Mouse (Mus musculus) liver, embryonic 15.5 days (tissue): ENCODE measurements at regions not wholly inside any gene's neighbourhood (a gene's known extent, or its start where the extent isn't known, plus 50 kb on each side); places are given as distances from the start of the nearest gene placed in this dataset.
A peak's percentile ranks its signal among the peaks of the same experiment; 100 is the strongest.
"Not testable (repeated sequence)": the region's sequence is repeated elsewhere in the genome, so short reads cannot be mapped to it uniquely, and the experiment has no call there.

ENCODE experiments used
- ATAC-seq: fragments of 200-750 bp; cut with Nextera tagmentation; 2 replicates; pipeline ENCODE4 v1.8.0; 2017; ENCODE audit warnings: moderate number of reproducible peaks, mild to moderate bottlenecking, moderate library complexity; ENCODE audit not compliant: insufficient read depth
- H3K27ac ChIP-seq: fragments of 300-500 bp; sonication (generic); replicated peaks from 2 replicates; pipeline ENCODE4 v1.5.1; 2015; ENCODE audit warnings: mild to moderate bottlenecking, inconsistent platforms
- H3K27me3 ChIP-seq: fragments of 300-500 bp; sonication (generic); 2 replicates; pipeline ENCODE4 v1.6.1; 2015; ENCODE audit warnings: mild to moderate bottlenecking, inconsistent platforms
- H3K36me3 ChIP-seq: fragments of 300-500 bp; sonication (generic); replicated peaks from 2 replicates; pipeline ENCODE4 v1.6.1; 2015; ENCODE audit warnings: moderate library complexity, mild to moderate bottlenecking, inconsistent platforms
- H3K4me1 ChIP-seq: fragments of 300-500 bp; sonication (generic); replicated peaks from 2 replicates; pipeline ENCODE4 v1.6.1; 2015; ENCODE audit warnings: inconsistent platforms
- H3K4me2 ChIP-seq: fragments of 300-500 bp; sonication (generic); 2 replicates; pipeline ENCODE4 v1.6.1; 2015; ENCODE audit warnings: moderate library complexity, mild to moderate bottlenecking, inconsistent platforms
- H3K4me3 ChIP-seq: fragments of 300-500 bp; sonication (generic); replicated peaks from 2 replicates; pipeline ENCODE4 v1.5.1; 2015; ENCODE audit warnings: mild to moderate bottlenecking, inconsistent platforms
- H3K9ac ChIP-seq: fragments of 300-500 bp; sonication (generic); 2 replicates; pipeline ENCODE4 v1.6.1; 2015; ENCODE audit warnings: moderate library complexity, mild to moderate bottlenecking, inconsistent platforms
- H3K9me3 ChIP-seq: fragments of 300-500 bp; sonication (generic); replicated peaks from 2 replicates; pipeline ENCODE4 v1.6.1; 2016; ENCODE audit warnings: inconsistent platforms
- WGBS: fragments of 180-500 bp; shearing (Covaris S2); methylation state at CpG from one replicate; pipeline ENCODE4 v1.1.7; 2015; ENCODE audit warnings: mixed read lengths; ENCODE audit not compliant: insufficient replicate concordance; 5-methylcytosine and 5-hydroxymethylcytosine counted together

DNA sequence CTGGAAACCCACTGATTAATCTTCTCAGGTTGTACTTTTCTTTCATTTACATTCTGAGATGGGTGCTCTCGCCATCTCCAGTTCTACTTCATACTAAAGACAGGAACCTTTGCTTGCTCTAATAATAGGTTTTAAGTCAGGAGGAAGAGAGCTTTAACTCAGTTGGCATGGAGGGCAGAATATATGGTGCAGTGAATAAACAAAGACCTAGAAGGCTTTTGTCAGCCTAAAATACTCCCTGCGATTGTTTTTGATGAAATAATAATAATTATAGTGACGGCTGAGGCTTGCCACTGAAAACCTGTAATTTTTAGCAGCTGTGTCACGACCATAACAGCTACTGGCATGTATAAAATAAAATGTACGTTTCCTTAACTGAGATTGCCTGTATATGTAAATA, 327.9 kb upstream of the Cwc22 start:
- H3K27me3 ChIP-seq, result no peaks in the 10 kb centered on the region
- H3K36me3 ChIP-seq, result no peaks in the 10 kb centered on the region
- no peak for ATAC-seq
- no peak overlapping the region for H3K9ac ChIP-seq
- no peaks in the 10 kb centered on the region for H3K9me3 ChIP-seq
- no peaks in the 10 kb centered on the region for H3K4me1 ChIP-seq
- H3K27ac ChIP-seq, result no peak overlapping the region
- WGBS, result 63% methylated on average over 5 of the region's 5 CpGs
- no peak overlapping the region for H3K4me2 ChIP-seq
- no peak overlapping the region for H3K4me3 ChIP-seq

DNA sequence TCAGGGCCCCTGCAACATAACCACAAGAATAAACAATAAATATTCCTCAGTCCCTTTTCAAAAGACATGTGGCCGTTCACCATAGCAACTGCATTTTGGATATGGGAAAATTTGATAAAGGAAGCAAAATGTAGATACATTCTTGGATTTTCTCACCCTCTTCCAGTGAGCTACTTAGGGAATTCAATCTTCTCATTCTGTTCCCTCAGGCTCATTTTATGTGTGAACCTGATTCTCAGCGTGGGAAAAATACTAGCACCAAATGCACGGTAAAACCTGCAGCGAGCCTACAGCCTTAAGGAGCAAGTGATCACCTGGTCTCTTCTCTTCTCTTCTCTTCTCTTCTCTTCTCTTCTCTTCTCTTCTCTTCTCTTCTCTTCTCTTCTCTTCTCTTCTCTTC, 322.5 kb upstream of the Cwc22 start:
- WGBS, result 66% methylated on average over 4 of the region's 4 CpGs
- no peak overlapping the region for H3K27ac ChIP-seq
- H3K4me2 ChIP-seq, result no peak overlapping the region
- no peaks in the 10 kb centered on the region for H3K27me3 ChIP-seq
- H3K4me1 ChIP-seq, result no peaks in the 10 kb centered on the region
- no peak for ATAC-seq
- H3K9ac ChIP-seq, result no peak overlapping the region
- no peak overlapping the region for H3K4me3 ChIP-seq
- no peaks in the 10 kb centered on the region for H3K9me3 ChIP-seq
- no peaks in the 10 kb centered on the region for H3K36me3 ChIP-seq

DNA sequence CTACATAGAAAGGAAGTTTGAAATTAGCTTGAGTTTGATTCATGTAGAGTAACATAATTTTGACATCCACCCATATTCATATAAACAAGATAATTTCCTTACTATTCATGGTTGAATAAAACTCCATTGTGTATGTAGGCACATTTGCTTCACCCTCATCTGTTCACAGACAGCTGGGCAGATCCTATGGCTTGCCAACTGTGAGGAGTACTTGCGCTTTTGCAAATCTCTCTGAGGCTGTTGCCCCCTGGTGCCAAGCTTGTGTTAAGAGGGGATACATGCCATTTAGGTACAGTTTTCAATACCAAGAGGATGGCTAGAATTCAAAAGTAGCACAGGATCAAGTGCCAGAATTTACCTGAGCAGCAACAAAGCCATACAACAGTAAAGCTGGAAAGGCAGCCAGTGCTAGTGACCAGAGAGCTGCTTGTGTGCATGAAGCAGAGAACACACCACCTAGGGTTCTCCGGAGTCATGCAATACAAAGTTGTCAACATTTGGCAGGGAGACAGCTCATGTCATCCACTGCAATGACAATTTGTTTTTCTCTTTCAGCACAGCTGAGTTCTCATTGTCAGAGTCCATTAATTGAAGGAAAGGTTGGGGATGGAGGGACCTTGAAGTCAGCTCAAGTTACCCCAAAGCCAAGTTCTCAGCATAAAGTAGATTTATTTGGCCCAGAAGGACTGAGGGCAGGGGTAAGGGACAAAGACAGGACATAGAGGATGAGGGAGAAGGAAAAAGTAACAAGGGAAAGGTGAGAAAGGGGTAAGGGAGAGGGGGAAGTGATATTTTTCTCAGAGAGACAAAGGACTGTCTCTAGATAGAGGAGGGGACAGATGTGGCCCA, 321.6 kb upstream of the Cwc22 start:
- 73% methylated on average over 2 of the region's 2 CpGs for WGBS
- H3K27me3 ChIP-seq, result no peaks in the 10 kb centered on the region

DNA sequence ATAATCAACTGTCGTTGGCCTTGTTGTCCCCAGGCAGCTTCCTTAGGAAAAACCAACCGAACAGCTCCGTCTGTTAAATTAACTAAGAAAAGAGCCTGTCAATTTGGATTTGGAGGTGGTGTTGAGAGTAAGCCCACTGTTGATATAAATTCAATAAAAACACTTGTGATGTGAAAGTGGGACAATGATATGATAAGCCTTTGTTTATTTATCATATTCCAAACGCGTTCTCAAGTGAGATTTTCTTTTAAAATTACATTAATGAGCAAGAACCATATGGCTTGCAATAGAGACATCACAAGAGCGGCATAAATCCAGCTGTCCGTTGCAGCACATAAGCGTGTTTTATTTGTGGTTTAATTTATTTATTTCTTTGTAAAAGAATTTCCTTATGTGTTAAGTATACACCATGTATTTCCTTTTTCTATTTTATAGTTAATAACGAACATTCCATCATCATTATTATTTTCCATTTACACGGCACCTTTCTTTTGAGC, 307.5 kb upstream of the Cwc22 start:
- H3K27ac ChIP-seq, result no peak overlapping the region
- no peaks in the 10 kb centered on the region for H3K27me3 ChIP-seq
- H3K9me3 ChIP-seq, result no peaks in the 10 kb centered on the region
- H3K4me1 ChIP-seq, result no peaks in the 10 kb centered on the region
- H3K4me2 ChIP-seq, result no peak overlapping the region
- WGBS, result 64% methylated on average over 10 of the region's 10 CpGs
- no peaks in the 10 kb centered on the region for H3K36me3 ChIP-seq
- no peak overlapping the region for H3K9ac ChIP-seq
- H3K4me3 ChIP-seq, result no peak overlapping the region
- ATAC-seq, result no peak

More for the DNA sequence above, 321.6 kb upstream of the Cwc22 start:
- Histone ChIP-seq H3K4me2 (no peak overlapping the region), H3K9ac (no peak overlapping the region), H3K9me3 (no peaks in the 10 kb centered on the region), H3K4me1 (no peaks in the 10 kb centered on the region), H3K27ac (no peak overlapping the region), H3K4me3 (no peak overlapping the region), H3K36me3 (no peaks in the 10 kb centered on the region)
- ATAC-seq, result no peak

DNA sequence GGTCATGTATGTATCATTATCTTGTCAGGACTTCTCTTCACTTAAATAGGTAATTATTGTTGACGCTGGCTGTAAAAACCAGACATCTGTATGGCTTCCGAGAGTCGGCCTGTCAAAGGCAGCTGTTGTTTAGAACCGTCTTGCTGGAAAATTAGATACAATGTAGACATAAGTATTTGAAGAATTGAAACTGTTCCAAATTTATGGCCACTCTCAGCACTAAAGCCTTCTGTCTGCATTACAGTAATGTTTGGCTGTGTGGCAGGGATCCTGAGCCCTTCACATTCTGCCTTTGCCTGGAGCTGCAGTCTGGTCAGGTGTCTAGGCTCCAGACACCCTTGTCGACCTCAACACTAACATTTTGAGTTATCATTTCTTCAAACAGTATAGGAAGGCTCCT, 300.2 kb upstream of the Cwc22 start:
- H3K4me3 ChIP-seq, result no peak overlapping the region
- no peak for ATAC-seq
- WGBS, result 66% methylated on average over 5 of the region's 5 CpGs

DNA sequence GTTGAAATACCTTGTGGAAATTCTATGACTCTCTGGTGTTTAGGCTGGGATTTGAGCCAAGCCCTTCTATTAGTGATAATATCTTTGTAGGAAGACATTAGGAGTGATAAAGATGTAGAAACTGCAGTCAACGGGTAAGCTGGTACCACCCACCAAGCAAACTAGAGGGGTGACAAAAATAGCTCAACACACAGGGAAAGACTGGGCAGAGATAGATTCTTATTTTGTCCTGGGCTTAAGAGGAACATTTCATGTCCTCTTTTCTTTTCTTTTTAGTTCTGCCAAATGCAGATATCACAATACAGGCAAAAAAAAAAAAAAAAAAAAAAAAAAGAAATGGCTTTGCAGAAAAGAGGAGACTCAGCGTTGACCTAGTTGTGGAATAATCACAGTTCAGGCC, 294.1 kb upstream of the Cwc22 start:
- no peaks in the 10 kb centered on the region for H3K36me3 ChIP-seq
- no peak overlapping the region for H3K27ac ChIP-seq
- H3K9me3 ChIP-seq, result no peaks in the 10 kb centered on the region
- H3K9ac ChIP-seq, result no peak overlapping the region
- WGBS, result 35% methylated on average over 2 of the region's 2 CpGs
- no peak overlapping the region for H3K4me3 ChIP-seq
- ATAC-seq, result no peak
- no peaks in the 10 kb centered on the region for H3K4me1 ChIP-seq
- no peak overlapping the region for H3K4me2 ChIP-seq
- H3K27me3 ChIP-seq, result no peaks in the 10 kb centered on the region

More for the DNA sequence above, 300.2 kb upstream of the Cwc22 start:
- Histone ChIP-seq H3K4me2 (no peak overlapping the region), H3K27ac (no peak overlapping the region), H3K9ac (no peak overlapping the region), H3K9me3 (no peaks in the 10 kb centered on the region), H3K4me1 (no peaks in the 10 kb centered on the region), H3K27me3 (no peaks in the 10 kb centered on the region), H3K36me3 (no peaks in the 10 kb centered on the region)

DNA sequence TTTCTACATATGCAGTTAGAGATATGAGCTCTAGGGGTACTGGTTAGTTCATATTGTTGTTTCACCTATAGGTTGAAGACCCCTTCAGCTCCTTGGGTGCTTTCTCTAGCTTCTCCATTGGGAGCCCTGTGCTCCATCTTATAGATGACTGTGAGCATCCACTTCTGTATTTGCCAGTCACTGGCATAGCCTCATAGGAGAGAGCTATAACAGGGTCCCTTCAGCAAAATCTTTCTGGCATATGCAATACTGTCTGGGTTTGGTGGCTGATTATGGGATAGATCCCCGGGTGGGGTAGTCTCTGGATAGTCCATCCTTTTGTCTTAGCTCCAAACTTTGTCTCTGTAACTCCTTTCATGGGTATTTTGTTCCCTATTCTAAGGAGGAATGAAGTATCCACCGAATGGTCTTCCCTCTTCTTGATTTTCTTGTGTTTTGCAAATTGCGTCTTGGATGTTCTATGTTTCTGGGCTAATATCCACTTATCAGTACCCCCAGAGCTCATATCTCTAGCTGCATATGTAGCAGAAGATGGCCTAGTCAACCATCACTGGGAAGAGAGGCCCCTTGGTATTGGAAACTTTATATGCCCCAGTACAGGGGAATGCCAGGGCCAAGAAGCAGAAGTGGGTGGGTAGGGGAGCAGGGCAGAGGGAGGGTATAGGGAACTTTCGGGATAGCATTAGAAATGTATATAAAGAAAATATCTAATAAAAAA, 279.4 kb upstream of the Cwc22 start:
- H3K9me3 ChIP-seq, H3K4me3 ChIP-seq, H3K4me1 ChIP-seq, H3K36me3 ChIP-seq, H3K27me3 ChIP-seq, H3K9ac ChIP-seq: not testable (repeated sequence)
- WGBS, result 45% methylated on average over 4 of the region's 4 CpGs
- ATAC-seq, result peak; percentile 85
- Histone ChIP-seq H3K4me2 (peak overlapping the region; percentile 29), H3K27ac (peak overlapping the region; percentile 67)

DNA sequence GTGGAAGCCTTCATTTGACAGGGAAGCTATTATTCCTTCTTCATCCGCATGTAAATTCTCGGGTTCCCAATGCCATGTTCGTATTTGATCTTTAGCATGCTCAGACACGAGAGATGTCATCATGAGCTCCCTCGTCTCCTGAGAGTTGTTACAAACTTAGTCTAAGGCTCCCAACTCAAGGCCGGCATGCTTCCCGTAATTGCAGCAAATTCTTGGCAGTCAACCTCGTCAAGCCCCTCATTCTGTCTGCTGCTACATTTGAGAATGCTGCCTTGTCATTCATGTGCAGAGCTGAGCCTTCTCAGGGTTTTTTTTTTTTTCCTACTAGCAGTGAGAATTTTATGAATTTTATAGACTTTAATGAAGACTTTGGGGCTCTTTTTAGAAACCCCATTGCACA, 268.3 kb upstream of the Cwc22 start:
- WGBS, result 59% methylated on average over 8 of the region's 8 CpGs
- no peak for ATAC-seq
- no peak overlapping the region for H3K4me3 ChIP-seq

DNA sequence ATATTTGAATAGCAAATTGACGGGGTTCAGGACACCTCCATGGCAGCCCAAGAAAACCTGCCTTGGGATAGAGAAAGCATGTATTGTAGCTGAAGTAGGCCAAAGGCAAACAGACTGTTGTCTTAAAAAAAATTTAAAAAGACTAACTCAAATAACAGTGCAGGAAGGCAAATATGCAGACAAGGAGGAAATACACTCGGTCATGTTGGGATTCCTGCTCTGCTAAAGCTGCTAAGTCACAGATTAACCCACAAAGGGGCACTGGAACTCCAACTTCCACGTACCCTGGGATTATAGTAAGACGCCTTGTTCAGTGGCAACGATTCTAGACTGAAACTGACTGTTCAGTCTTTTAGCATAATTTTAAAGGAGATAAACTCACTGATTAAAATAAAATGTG, 258.9 kb upstream of the Cwc22 start:
- Histone ChIP-seq H3K27ac (no peak overlapping the region), H3K4me1 (no peaks in the 10 kb centered on the region), H3K4me2 (no peak overlapping the region), H3K4me3 (no peak overlapping the region), H3K36me3 (no peaks in the 10 kb centered on the region), H3K27me3 (no peaks in the 10 kb centered on the region), H3K9me3 (no peaks in the 10 kb centered on the region), H3K9ac (no peak overlapping the region)
- ATAC-seq, result no peak
- WGBS, result 46% methylated on average over 5 of the region's 5 CpGs

More for the DNA sequence above, 268.3 kb upstream of the Cwc22 start:
- no peaks in the 10 kb centered on the region for H3K36me3 ChIP-seq
- H3K27me3 ChIP-seq, result no peaks in the 10 kb centered on the region
- no peak overlapping the region for H3K9ac ChIP-seq
- H3K9me3 ChIP-seq, result no peaks in the 10 kb centered on the region
- H3K4me2 ChIP-seq, result no peak overlapping the region
- H3K4me1 ChIP-seq, result no peaks in the 10 kb centered on the region
- no peak overlapping the region for H3K27ac ChIP-seq

DNA sequence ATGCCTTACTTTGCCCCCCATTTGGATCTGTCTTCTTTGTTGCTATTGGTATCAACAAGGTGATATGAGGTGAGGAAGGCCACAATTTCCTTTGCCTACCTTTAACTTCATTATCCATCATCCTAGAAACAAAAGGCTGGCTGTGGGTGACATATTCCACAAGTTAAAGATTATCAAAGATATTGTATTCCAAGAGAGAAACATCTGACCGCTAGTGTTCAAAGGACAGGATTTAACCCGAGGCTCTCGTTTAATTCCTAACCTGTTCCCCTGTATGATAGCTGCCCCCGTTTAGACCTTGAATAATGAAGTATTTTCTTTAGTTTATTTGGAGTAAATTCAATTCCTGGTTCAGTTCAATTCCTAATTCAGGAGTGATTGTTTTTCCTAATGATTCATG, 249.8 kb upstream of the Cwc22 start:
- no peaks in the 10 kb centered on the region for H3K4me1 ChIP-seq
- no peaks in the 10 kb centered on the region for H3K9me3 ChIP-seq
- ATAC-seq, result no peak
- H3K4me3 ChIP-seq, result no peak overlapping the region
- no peaks in the 10 kb centered on the region for H3K27me3 ChIP-seq
- H3K4me2 ChIP-seq, result no peak overlapping the region
- no peak overlapping the region for H3K9ac ChIP-seq
- WGBS, result 60% methylated on average over 4 of the region's 4 CpGs
- H3K36me3 ChIP-seq, result no peaks in the 10 kb centered on the region
- no peak overlapping the region for H3K27ac ChIP-seq

DNA sequence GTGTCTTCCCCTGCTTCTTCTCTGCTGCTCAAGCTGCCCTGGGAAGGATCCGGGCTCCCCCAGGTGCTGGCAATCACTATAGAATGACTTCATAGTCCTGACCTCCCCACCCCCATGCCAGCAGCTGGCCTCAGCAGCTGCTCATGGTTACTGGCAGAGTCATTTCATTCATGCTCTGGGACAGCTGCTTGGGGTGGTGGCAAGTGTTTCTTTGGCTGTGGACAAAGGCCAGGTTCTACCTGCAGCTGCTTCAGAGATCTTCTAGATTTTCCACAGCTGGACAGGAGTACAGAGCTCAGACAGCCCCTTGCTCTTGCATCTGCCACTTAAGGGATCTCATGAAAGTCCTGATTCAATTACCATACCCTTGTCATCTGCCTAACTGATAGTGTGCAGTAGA, 243.4 kb upstream of the Cwc22 start:
- Histone ChIP-seq H3K36me3 (no peaks in the 10 kb centered on the region), H3K27me3 (no peaks in the 10 kb centered on the region), H3K9ac (no peak overlapping the region), H3K4me3 (no peak overlapping the region), H3K9me3 (no peaks in the 10 kb centered on the region), H3K4me1 (no peaks in the 10 kb centered on the region), H3K27ac (no peak overlapping the region), H3K4me2 (no peak overlapping the region)
- no peak for ATAC-seq
- 17% methylated on average over 1 of the region's 1 CpGs for WGBS
